Mouse (Mus musculus) stomach, embryonic 16.5 days (tissue): ENCODE measurements around the gene Hic2. TPM values are rescaled to one million over a fixed set of nuclear protein-coding genes. Genes with fewer than 3 reads are reported as not detected.

Experiments
- ATAC-seq: fragments of 200-750 bp; cut with Nextera tagmentation; 2 replicates; pipeline ENCODE4 v1.8.0; 2017; ENCODE audit warnings: moderate number of reproducible peaks, moderate TSS enrichment; ENCODE audit not compliant: insufficient read depth, low FRiP score
- H3K27ac ChIP-seq: fragments of 300-500 bp; sonication (generic); 2 replicates; pipeline ENCODE4 v1.5.1; 2014; ENCODE audit warnings: low read length
- H3K27me3 ChIP-seq: fragments of 300-500 bp; sonication (generic); 2 replicates; pipeline ENCODE4 v1.6.1; 2014; ENCODE audit warnings: low read length, control low read depth, mixed read lengths; ENCODE audit not compliant: control insufficient read depth, insufficient read depth
- H3K36me3 ChIP-seq: fragments of 300-500 bp; sonication (generic); 2 replicates; pipeline ENCODE4 v1.6.1; 2014; ENCODE audit warnings: low read length; ENCODE audit not compliant: control insufficient read depth, insufficient read depth
- H3K4me1 ChIP-seq: fragments of 300-500 bp; sonication (generic); 2 replicates; pipeline ENCODE4 v1.6.1; 2014; ENCODE audit warnings: low read length, control low read depth, mixed read lengths; ENCODE audit not compliant: control insufficient read depth, insufficient read depth
- H3K4me2 ChIP-seq: fragments of 300-500 bp; sonication (generic); 2 replicates; pipeline ENCODE4 v1.6.1; 2014; ENCODE audit warnings: low read depth, low read length, mixed read lengths
- H3K4me3 ChIP-seq: fragments of 300-500 bp; sonication (generic); replicated peaks from 2 replicates; pipeline ENCODE4 v1.5.1; 2014; ENCODE audit warnings: mild to moderate bottlenecking, low read length
- H3K9ac ChIP-seq: fragments of 300-500 bp; sonication (generic); 2 replicates; pipeline ENCODE4 v1.6.1; 2014; ENCODE audit warnings: low read length
- H3K9me3 ChIP-seq: fragments of 300-500 bp; sonication (generic); replicated peaks from 2 replicates; pipeline ENCODE4 v1.6.1; 2016; ENCODE audit warnings: low read length, control low read depth; ENCODE audit not compliant: control insufficient read depth
- WGBS: fragments of 180-500 bp; shearing (Covaris S2); extraction: QIAGEN DNeasy Blood & Tissue Kit; methylation state at CpG from one replicate; pipeline ENCODE4 v1.1.7; 2014; 5-methylcytosine and 5-hydroxymethylcytosine counted together
- polyA plus RNA-seq: library from polyadenylated mRNA; unstranded; fragments of >200 nt; fragmentation: Nextera tagmentation; extraction: Ambion mirVana; gene quantifications from 2 replicates; pipeline ENCODE4 v1.2.1, GENCODE M21; 2015

The Hic2 gene
- polyA plus RNA-seq, 1 experiment from 2014 or later: 4.5 TPM

GRCm38 (mm10) chr16:17208389-17209361 lies 24.7 kb upstream of the Hic2 start, which contains the start of gene Rimbp3:
Gene Rimbp3, plus strand, starts transcription at chr16:17208603.
- H3K4me2 ChIP-seq: peak within 1 kb of the TSS; percentile 99
- H3K27me3 ChIP-seq: peaks cover 13% of the 10 kb centered on the region; the same call in 1 of the 2 replicates
- H3K36me3 ChIP-seq: no peaks in the 10 kb centered on the region
- no peaks in the 10 kb centered on the region for H3K9me3 ChIP-seq
- H3K4me1 ChIP-seq: peaks cover 12% of the 10 kb centered on the region
- ATAC-seq: peak; percentile 68
- under 1% methylated on average over 85 of the region's 85 CpGs for WGBS
- peak within 1 kb of the TSS; percentile 74 for H3K9ac ChIP-seq
- peak within 1 kb of the TSS; percentile 67 for H3K4me3 ChIP-seq
- H3K27ac ChIP-seq: peak within 1 kb of the TSS; percentile 55; the same call in 1 of the 2 replicates

- Histone ChIP-seq H3K9me3 (no peaks in the 10 kb centered on the region), H3K4me3 (peak overlapping the region; percentile 67), H3K4me1 (peaks cover 12% of the 10 kb centered on the region), H3K36me3 (no peaks in the 10 kb centered on the region), H3K9ac (peak overlapping the region; percentile 74), H3K27me3 (peaks cover 13% of the 10 kb centered on the region; the same call in 1 of the 2 replicates), H3K27ac (no peak overlapping the region), H3K4me2 (peak overlapping the region; percentile 99)
- ATAC-seq: no peak
- 1% methylated on average over 37 of the region's 37 CpGs for WGBS
Observed at GRCm38 (mm10) chr16:17209404-17209960, 23.9 kb upstream of the Hic2 start.

GRCm38 (mm10) chr16:17209981-17210838 lies 23.2 kb upstream of the Hic2 start:
- Histone ChIP-seq H3K27ac (no peak overlapping the region), H3K4me2 (peak overlapping the region; percentile 99), H3K4me3 (peak overlapping the region; percentile 67), H3K27me3 (peaks cover 13% of the 10 kb centered on the region; the same call in 1 of the 2 replicates), H3K9ac (peak overlapping the region; percentile 74), H3K4me1 (peaks cover 12% of the 10 kb centered on the region), H3K9me3 (no peaks in the 10 kb centered on the region), H3K36me3 (no peaks in the 10 kb centered on the region)
- WGBS: 7% methylated on average over 48 of the region's 48 CpGs
- peak; percentile 85 for ATAC-seq

DNA sequence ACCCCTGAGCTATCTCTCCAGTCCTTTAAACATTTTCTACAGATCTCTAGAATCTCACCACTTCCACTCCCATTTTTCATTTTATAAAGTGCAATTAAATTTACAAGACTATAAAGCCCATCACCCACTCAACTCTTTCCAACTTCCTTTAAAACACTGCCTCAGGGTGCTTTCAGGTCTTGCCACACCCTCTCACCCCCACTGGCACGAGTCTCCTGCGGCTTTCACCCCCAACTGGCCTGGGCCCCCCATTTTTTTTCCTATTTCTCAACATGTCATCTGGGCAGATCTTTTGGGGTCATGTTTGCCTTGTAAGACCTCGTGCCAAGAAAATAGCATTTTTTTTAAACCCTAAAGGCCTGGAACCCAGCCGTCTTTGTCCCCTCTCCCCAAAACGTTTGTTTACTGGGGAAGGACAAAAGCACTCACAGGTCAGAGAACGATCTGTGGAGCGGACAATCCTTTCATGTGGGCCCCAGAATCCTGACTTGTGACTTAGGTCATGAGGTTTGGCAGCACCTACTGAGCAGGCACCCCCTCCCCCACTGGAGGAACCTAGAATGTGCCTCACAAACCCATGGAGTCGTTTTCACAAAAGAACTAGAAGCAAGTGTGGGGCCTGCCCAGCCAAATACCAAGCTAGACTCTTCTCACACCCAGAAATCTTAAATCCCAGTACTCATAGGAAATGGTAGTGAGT lies 16.3 kb upstream of the Hic2 start:
- H3K9me3 ChIP-seq: no peaks in the 10 kb centered on the region
- no peaks in the 10 kb centered on the region for H3K36me3 ChIP-seq
- 40% methylated on average over 8 of the region's 8 CpGs for WGBS
- no peak overlapping the region for H3K4me3 ChIP-seq
- no peak overlapping the region for H3K9ac ChIP-seq
- no peak overlapping the region for H3K4me2 ChIP-seq
- no peak for ATAC-seq
- H3K4me1 ChIP-seq: peaks cover 3% of the 10 kb centered on the region; the same call in 1 of the 2 replicates
- no peak overlapping the region for H3K27ac ChIP-seq
- H3K27me3 ChIP-seq: no peaks in the 10 kb centered on the region

- H3K4me2 ChIP-seq: no peak overlapping the region
- peak overlapping the region; percentile 38 for H3K27ac ChIP-seq
- no peaks in the 10 kb centered on the region for H3K27me3 ChIP-seq
- H3K36me3 ChIP-seq: no peaks in the 10 kb centered on the region
- 26% methylated on average over 7 of the region's 7 CpGs for WGBS
- peak overlapping the region; percentile 16; the same call in 1 of the 2 replicates for H3K9ac ChIP-seq
- no peak overlapping the region for H3K4me3 ChIP-seq
- H3K4me1 ChIP-seq: peaks cover 3% of the 10 kb centered on the region; the same call in 1 of the 2 replicates
- peak; percentile 27; the same call in 1 of the 2 replicates for ATAC-seq
- no peaks in the 10 kb centered on the region for H3K9me3 ChIP-seq
Observed at GRCm38 (mm10) chr16:17220127-17220733, 13.1 kb upstream of the Hic2 start.

DNA sequence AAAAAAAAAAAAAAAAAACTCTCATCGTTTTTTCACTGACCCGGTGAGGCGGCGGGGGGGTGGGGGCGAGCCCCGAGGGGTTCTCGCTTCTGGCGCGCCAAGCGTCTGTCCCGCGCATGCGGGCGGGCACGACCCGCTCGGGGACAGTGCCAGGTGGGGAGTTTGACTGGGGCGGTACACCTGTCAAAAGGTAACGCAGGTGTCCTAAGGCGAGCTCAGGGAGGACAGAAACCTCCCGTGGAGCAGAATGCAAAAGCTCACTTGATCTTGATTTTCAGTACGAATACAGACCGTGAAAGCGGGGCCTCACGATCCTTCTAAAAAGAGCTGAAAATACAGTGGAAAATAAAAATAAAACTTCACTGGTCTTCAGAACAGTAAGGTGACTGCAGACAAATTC lies 11.2 kb upstream of the Hic2 start:
- H3K9ac ChIP-seq: no peak overlapping the region
- H3K4me2 ChIP-seq: no peak overlapping the region
- H3K36me3 ChIP-seq: no peaks in the 10 kb centered on the region
- WGBS: 33% methylated on average over 25 of the region's 25 CpGs
- no peaks in the 10 kb centered on the region for H3K9me3 ChIP-seq
- H3K4me1 ChIP-seq: peaks cover 3% of the 10 kb centered on the region; the same call in 1 of the 2 replicates
- ATAC-seq: peak; percentile 100
- H3K27ac ChIP-seq: no peak overlapping the region
- H3K4me3 ChIP-seq: no peak overlapping the region
- no peaks in the 10 kb centered on the region for H3K27me3 ChIP-seq

- Histone ChIP-seq H3K4me1 (no peaks in the 10 kb centered on the region), H3K4me3 (no peak overlapping the region), H3K9ac (no peak overlapping the region), H3K27me3 (no peaks in the 10 kb centered on the region), H3K4me2 (no peak overlapping the region), H3K9me3 (0 out of 2 replicates have a peak, but pooled peaks cover 4% of the 10 kb centered on the region), H3K27ac (peak overlapping the region; percentile 36; the same call in 1 of the 2 replicates), H3K36me3 (no peaks in the 10 kb centered on the region)
- 0 out of 2 replicates have a peak, but pooled peaks have one; percentile 22 for ATAC-seq
- 71% methylated on average over 5 of the region's 5 CpGs for WGBS
Observed at GRCm38 (mm10) chr16:17225584-17225983, 7.8 kb upstream of the Hic2 start.

- H3K4me2 ChIP-seq: no peak overlapping the region
- H3K27me3 ChIP-seq: no peaks in the 10 kb centered on the region
- H3K27ac ChIP-seq: no peak overlapping the region
- no peak for ATAC-seq
- H3K4me3 ChIP-seq: no peak overlapping the region
- H3K9ac ChIP-seq: no peak overlapping the region
- 0 out of 2 replicates have a peak, but pooled peaks cover 4% of the 10 kb centered on the region for H3K9me3 ChIP-seq
- no peaks in the 10 kb centered on the region for H3K4me1 ChIP-seq
- H3K36me3 ChIP-seq: no peaks in the 10 kb centered on the region
Observed at GRCm38 (mm10) chr16:17226496-17226895, 6.9 kb upstream of the Hic2 start.
